Mouse (Mus musculus) yolk sac, embryonic 10.5 days (tissue): ENCODE measurements around the gene Wsb2.
A peak's percentile ranks its signal among the peaks of the same experiment; 100 is the strongest.
"Not testable (repeated sequence)": the region's sequence is repeated elsewhere in the genome, so short reads cannot be mapped to it uniquely, and the experiment has no call there.

Experiments used
- DNase-seq: peaks from one replicate; pipeline ENCODE4 v3.0.0-alpha.2; 2017; ENCODE audit warnings: low spot score

The Wsb2 gene

DNA sequence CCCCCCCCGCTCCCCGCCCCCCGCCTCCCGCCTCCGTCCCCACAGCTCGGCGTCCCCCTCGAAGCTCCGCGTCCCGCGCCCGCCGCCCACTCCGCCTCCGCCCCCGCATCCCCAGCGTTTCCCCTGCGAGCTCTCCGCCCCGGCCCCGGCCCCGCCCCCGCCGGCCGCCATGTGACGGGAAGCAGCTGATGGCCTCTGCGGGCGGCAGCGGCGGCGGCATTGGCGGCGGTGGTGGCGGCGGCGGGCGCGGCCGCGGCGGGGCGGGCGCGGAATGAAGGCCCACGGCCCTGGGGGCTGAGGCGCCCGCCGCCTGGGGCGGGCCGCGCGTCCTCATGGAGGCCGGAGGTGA, at the start of gene Wsb2:
Wsb2 (plus strand) TSS at position 176 of the 349 bp plus-strand sequence.
- peak; percentile 84 for DNase-seq

GRCm38 (mm10) chr5:117307699-117308098, 49.4 kb upstream of the Wsb2 start:
- peak; percentile 36 for DNase-seq

GRCm38 (mm10) chr5:117313420-117313819, 43.7 kb upstream of the Wsb2 start:
- no peak for DNase-seq

- DNase-seq: no peak
Measured at GRCm38 (mm10) chr5:117313909-117314308, 43.2 kb upstream of the Wsb2 start.

- DNase-seq: no peak
Measured at GRCm38 (mm10) chr5:117314587-117315428, 42.3 kb upstream of the Wsb2 start.

DNA sequence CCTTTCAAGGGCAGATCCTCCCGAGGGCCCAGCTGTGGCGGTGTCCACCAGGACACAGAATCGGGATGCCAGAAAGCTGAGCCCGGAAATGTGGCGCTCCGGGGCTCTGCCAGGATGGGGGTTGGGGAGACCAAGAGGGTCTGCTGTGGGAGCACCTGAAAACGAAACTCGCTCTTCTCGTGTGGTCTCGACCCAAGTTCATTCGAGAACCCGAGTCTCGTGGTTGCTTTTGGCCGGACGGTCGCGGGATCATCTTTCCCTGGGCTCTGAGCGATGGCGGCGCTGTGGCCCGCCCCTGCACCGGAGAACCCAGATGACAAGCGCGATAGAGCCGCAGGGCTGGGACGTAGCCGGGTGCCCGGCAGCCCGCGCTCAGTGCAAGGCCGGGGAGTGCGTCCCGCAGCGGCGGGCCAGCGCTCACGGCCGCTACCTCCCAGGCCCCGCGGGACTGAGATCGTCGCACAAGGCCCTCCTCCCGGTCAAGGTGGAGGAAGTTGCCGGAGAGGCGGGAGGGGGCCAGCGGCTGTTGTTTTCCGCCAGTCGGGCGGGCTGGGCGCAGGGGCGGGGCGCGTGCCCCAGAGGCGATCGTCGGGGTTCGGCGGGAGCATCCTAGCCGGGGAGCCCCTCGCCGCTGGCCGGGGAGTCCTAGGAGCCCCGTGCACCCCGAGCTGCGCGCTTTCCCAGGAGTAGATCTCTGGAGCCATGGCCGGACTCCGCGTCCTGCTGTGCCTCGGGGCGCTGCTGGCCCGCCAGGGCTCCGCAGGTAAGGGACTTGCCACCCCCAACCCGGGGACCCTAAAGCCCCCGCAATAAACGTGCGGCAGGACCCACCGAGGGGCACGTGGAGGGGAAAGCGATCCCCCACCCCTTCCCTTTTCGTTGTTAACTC, 38.1 kb upstream of the Wsb2 start, which contains the start of gene Vsig10:
Vsig10 (plus strand) TSS at position 343 of the 889 bp plus-strand sequence.
- DNase-seq: peak; percentile 68

GRCm38 (mm10) chr5:117323751-117324150, 33.4 kb upstream of the Wsb2 start:
- DNase-seq: no peak

GRCm38 (mm10) chr5:117326408-117326807, 30.7 kb upstream of the Wsb2 start:
- DNase-seq: no peak

DNA sequence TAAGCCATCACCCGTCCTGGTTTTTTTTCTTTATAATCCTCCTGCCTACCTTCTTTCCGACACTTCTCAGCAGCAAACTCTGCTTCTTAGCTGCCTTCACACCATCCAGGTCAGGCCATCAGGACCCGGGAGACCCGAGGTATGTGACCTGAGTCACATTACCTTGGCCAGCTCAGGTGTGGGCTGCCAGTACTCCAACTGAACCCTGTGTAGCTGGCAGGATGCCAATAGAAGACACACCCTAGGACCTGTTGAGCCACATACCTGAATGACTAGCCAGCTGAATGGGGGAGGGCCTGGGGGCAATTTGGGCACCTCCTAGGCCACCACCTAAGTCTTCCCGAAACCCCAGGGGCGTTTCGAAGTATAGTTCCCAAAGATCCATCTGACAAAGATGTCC, 26.6 kb upstream of the Wsb2 start:
- DNase-seq: no peak

GRCm38 (mm10) chr5:117337999-117338398, 19.1 kb upstream of the Wsb2 start:
- DNase-seq: no peak

DNA sequence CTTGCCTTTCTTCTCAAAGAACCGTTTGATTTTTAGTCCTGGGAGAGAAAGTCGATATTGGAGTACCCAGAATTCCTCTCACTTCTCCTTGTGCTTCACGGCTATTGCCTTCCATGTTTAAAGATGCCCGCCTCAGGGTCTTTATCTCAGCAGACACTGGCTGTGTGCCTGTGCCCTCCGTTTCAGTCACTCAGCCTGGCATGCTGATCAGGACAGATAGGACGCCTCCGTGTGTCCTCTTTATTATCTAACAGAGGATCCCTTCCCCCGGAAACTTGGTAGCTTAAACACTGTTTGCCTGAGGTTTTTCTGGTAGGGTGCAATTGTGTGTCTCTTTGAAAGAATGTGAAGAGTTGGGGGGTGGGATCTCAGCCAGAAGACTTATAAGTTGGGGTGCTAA, 18.6 kb upstream of the Wsb2 start:
- DNase-seq: no peak

DNA sequence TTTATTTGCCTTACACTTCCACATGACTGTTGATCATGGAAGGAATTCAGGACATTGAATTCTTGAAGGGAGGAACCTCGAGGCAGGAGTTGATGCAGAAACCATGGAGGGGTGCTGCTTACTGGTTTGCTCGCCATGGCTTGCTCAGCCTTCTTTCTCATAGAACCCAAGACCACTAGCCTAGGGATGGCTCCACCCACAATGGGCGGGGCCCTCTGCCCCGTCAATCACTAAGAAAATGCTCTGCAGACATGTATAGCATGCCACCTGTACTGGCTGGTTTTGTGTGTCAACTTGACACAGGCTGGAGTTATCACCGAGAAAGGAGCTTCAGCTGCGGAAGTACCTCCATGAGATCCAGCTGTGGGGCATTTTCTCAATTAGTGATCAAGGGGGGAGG, 17.0 kb upstream of the Wsb2 start:
- no peak for DNase-seq

DNA sequence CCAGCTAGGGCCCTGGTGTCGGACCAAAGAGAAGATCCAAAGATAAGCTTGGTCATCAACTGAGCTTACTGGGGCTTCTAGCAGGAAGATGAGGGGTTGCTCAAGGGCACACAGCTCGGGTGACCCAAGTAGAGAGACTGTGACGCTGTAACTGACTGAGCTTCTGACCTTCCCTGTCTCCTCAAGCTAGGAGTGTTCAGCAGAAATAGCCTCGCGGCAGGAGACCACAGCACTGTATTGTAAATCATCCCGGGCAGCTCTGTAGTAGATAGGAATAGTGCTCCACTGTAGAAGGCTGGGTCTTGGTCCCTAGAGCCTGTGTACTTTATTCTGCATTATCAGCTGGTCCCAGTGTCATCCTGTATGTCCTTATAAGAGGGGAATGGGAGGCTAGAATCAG, 15.2 kb upstream of the Wsb2 start:
- no peak for DNase-seq

- DNase-seq: not testable (repeated sequence)
Measured at GRCm38 (mm10) chr5:117344496-117344895, 12.6 kb upstream of the Wsb2 start.

DNA sequence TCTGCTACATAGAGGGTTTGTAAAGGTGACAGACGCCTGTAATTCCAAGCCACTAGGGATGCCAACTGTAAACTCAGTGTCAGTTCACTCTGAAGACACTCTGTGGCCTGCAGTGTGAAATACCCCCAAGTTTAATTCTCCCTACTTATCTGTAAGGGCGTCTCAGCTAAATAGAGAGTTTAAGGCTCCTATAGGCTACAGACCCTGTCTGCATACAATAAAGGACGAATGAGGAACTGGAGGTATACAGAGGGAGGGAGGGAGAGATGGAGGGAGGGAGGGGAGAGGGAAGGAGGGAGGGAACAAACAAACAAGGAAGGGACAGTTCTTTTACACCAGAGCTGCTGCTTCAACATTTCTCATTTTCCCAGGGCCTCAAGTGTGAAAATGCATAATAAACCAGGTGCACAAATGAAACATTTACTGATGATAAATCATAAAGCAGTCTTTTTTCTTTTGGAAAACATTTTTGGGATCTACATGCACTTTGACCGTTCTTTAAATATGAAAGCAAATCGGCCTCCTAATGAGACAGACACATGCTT, 11.6 kb upstream of the Wsb2 start:
- DNase-seq: no peak

DNA sequence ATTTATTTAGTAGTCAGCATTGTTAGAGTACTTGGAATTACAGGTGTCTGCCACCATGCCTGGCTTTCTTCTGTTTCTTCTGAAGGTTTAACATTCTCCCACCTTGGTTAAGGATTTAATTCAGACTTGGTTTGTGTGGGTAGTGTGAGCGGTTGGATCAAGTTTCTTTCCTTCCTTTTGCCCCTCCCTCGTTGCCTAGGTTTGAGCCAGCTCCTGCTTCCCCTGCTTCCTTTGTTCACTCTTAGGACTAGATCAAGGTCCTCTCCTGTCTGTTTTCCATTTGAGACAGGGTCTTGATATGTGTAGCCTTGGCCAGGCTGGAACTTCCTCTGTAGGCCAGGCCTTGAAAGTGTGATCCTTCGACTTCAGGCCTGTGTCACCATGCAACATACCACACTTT, 10.8 kb upstream of the Wsb2 start:
- DNase-seq: no peak

- no peak for DNase-seq
Measured at GRCm38 (mm10) chr5:117347011-117347410, 10.1 kb upstream of the Wsb2 start.

DNA sequence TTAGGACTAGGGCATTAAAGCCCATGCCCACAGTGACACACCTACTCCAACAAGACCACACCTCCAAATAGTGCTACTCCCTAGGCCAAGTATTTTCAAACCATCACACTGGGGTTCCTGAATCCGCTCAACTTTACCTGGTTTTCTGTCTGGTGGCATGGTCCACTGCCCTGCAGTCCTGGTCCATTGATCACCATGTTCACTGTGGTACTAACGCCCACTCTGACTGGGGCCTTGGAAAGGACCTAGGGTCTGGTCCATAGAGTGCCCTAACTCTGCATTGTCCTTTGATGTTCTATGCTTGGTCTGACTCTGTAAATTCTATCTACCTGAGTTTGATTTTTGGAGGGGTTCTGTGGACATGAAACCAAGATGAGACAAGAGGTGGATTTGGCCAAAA, 9.3 kb upstream of the Wsb2 start:
- no peak for DNase-seq

GRCm38 (mm10) chr5:117348279-117348678, 8.8 kb upstream of the Wsb2 start:
- DNase-seq: peak; percentile 82

- DNase-seq: no peak
Measured at GRCm38 (mm10) chr5:117354121-117354520, 3.0 kb upstream of the Wsb2 start.

DNA sequence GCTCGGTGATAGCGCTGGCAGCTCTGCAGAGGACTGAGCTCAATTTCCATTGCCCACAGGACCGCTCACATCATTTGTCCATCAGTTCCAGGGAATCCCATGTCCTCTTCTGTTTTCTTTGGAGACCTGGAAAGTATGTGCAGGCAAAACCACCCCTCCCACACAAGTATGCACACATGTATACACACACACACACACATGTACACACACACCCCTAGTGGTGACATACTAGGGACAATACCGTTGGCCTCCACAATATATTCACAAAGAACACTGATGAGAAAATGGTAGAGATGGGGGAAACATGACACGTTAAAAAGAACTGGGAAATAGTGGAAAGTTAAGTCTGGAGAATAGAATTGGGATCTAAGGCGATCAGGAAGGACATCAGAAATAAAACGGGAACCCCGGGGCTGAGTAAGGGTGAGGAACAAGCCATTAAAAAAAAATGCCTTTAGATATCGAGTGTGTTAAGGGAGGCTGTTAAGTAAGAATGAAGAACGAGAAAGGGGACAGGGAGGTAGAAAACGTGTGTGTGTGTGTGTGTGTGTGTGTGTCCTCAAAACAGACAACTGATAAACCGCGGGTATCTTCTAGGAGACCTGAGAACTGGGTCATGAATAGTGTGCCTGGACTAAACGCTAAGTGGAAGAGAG, 1.3 kb upstream of the Wsb2 start:
- no peak for DNase-seq
